Mouse (Mus musculus) ES-E14 (cell line): ENCODE measurements around the gene Pak7.

Experiments
- ZC3H11A ChIP-seq: IDR thresholded peaks from 2 replicates; pipeline ENCODE4 v1.6.1; 2012; ENCODE audit warnings: low read depth, mild to moderate bottlenecking, inconsistent platforms, low read length, borderline replicate concordance
- ZNF384 ChIP-seq: IDR thresholded peaks from 2 replicates; pipeline ENCODE4 v1.6.1; 2012; ENCODE audit warnings: low read depth, low read length, inconsistent platforms

GRCm38 (mm10) chr2:136057861-136058331, 329.9 kb downstream of the Pak7 start:
- TF ChIP-seq ZC3H11A: no peak
- TF ChIP-seq ZNF384: no peak
